Mouse (Mus musculus) E14TG2a.4 (cell line): ENCODE measurements around the gene Tcstv3.
"Not testable (repeated sequence)": the region's sequence is repeated elsewhere in the genome, so short reads cannot be mapped to it uniquely, and the experiment has no call there.

ENCODE experiments used
- H3K27me3 ChIP-seq: 2 replicates; pipeline ENCODE4 v1.6.1; 2014; ENCODE audit warnings: low read length, control low read depth; ENCODE audit not compliant: insufficient read depth
- H3K36me3 ChIP-seq: 2 replicates; pipeline ENCODE4 v1.6.1; 2014; ENCODE audit warnings: low read length, control low read depth; ENCODE audit not compliant: insufficient read depth
- H3K4me1 ChIP-seq: replicated peaks from 2 replicates; pipeline ENCODE4 v1.6.1; 2014; ENCODE audit warnings: low read depth, low read length, control low read depth
- H3K4me3 ChIP-seq: replicated peaks from 2 replicates; pipeline ENCODE4 v1.5.1; 2014; ENCODE audit warnings: mild to moderate bottlenecking, low read length
- H3K9me3 ChIP-seq: 2 replicates; pipeline ENCODE4 v1.6.1; 2014; ENCODE audit warnings: low read length, control low read depth
- CTCF ChIP-seq: conservative IDR thresholded peaks from 2 replicates; pipeline ENCODE4 v1.5.1; 2014; ENCODE audit warnings: low read length
- NANOG ChIP-seq: IDR thresholded peaks from 2 replicates; pipeline ENCODE4 v1.6.1; 2014; ENCODE audit warnings: borderline replicate concordance, low read length, mixed read lengths
- POU5F1 ChIP-seq: IDR thresholded peaks from 2 replicates; pipeline ENCODE4 v1.6.1; 2014; ENCODE audit warnings: low read length, borderline replicate concordance

Gene Tcstv3

DNA sequence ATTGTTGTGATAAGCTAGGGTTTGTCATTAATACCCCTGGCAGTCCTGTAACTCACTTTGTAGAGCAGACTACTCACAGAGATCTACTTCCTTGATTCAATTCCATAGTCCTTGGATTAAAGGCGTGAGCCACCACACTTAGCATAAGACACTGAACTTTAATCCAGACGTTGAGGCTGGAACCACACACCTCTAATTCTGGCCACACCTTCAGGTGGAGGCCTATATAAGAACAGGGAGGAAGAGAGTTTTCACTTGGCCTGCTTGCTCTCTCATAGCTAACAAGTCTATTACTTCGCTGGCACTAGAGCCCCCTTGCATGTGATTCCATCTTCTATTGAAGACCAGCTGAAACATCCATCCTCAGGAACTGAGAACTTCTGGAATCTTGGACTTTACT is at the start of gene Tcstv3:
Gene Tcstv3 (plus strand): TSS at position 301 of the 400 bp plus-strand sequence.
- H3K4me1 ChIP-seq, H3K4me3 ChIP-seq: not testable (repeated sequence)
- H3K9me3 ChIP-seq, result peaks cover 76% of the 10 kb centered on the region

DNA sequence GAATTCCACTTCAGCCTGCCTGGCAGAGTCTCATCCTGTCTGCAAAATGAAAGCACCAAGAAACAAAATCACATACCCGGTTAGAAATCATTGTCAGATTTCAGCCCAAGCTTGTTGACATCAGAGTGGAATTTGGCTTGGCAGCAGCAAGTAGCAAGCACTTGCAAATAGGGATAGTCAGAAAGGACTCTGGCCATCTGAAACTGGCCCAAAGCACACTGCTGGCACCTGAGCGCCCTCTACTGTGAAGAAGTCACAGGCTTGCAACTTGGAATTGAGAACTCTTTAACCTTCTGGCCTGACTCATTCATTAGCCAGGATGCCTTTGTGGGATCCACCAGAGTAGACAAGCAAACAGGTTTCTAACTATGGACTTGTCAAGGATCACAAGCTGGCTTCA is 38.8 kb upstream of the Tcstv3 start:
- not testable (repeated sequence) for H3K9me3 ChIP-seq, H3K4me1 ChIP-seq, H3K4me3 ChIP-seq, H3K36me3 ChIP-seq, H3K27me3 ChIP-seq

More for the DNA sequence above, at the start of gene Tcstv3:
- not testable (repeated sequence) for H3K36me3 ChIP-seq, H3K27me3 ChIP-seq

DNA sequence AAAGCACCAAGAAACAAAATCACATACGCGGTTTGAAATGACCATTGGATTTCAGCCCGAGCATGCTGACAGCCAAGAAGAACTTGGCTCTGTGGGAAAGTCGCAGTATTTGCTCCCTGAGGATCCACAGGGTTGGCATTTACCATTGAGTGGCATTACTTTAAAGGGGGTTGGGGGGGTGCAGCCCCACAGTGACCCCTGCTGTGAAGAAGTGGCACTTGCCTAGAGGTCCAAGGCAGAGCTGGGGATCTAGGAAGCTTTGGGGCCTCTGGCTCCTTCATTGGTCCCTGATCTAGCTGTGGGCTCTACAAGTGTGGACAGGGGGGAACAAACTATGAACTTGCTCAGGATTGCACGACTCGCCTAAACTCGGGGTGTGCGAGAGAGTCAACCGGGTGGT is 37.9 kb upstream of the Tcstv3 start:
- H3K27me3 ChIP-seq, result 0 out of 2 replicates have a peak, but pooled peaks cover 2% of the 10 kb centered on the region
- H3K36me3 ChIP-seq, result no peaks in the 10 kb centered on the region
- no peak overlapping the region for H3K4me3 ChIP-seq
- no peaks in the 10 kb centered on the region for H3K9me3 ChIP-seq
- TF ChIP-seq POU5F1, result no peak
- no peak for TF ChIP-seq CTCF
- TF ChIP-seq NANOG, result no peak
- no peaks in the 10 kb centered on the region for H3K4me1 ChIP-seq

DNA sequence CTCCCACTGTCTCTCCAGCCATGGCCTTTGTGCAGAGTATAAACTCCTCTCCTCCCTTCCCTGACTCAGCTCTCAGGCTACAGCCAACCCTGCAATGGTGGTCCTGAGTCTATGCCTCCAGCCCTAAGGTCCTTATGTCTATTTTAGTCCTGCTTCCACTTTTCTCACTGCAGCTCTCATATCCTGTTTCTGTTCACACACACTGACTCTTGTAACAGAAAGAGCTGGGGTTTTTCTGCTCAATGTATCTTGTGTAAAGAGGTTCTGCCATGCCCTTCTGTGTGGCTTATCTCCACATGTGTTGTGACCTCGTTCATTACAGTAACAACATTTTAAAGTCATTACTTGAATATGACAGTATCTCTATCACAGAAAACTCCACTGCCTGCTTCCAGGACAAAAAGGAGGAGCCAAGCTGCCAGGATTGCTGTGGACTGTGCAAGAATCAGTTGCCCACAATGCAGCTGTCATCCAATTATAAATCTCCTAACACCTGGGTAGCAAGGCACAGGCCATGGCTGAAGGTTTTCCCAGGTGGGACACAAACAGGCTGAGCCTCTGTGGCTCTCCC is 17.3 kb upstream of the Tcstv3 start:
- no peaks in the 10 kb centered on the region for H3K27me3 ChIP-seq
- H3K4me1 ChIP-seq, result no peaks in the 10 kb centered on the region
- no peak overlapping the region for H3K4me3 ChIP-seq
- H3K9me3 ChIP-seq, result no peaks in the 10 kb centered on the region
- no peaks in the 10 kb centered on the region for H3K36me3 ChIP-seq
- TF ChIP-seq CTCF, result no peak
- TF ChIP-seq POU5F1, result no peak
- no peak for TF ChIP-seq NANOG

DNA sequence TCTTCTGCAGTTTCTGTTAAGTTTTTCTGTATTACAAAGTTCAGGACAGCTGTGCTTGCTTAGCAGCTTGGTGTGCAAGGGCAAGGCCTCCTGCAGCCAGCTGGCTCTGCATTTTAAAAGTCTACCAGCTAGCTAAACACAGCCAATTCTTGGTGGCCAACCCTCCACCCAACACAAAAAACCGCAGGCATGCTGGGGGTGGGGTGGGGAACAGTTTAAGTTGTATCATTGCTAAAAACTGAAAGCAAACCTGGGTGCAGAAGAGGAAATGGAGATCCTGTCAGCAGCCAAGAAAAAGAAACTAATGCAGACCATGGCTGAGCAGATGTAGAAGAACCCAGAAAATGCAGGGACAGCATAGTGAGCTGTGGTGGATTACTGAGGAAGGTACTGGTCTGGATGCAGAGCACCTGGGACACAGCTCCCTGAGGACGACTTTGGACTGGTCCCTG is 16.7 kb upstream of the Tcstv3 start, which contains the start of gene BC147527:
Gene BC147527 (plus strand): TSS at position 402 of the 452 bp plus-strand sequence.
- no peaks in the 10 kb centered on the region for H3K36me3 ChIP-seq
- no peak within 1 kb of the TSS for H3K4me3 ChIP-seq
- no peaks in the 10 kb centered on the region for H3K4me1 ChIP-seq
- H3K27me3 ChIP-seq, result no peaks in the 10 kb centered on the region
- no peaks in the 10 kb centered on the region for H3K9me3 ChIP-seq
- no peak for TF ChIP-seq POU5F1

DNA sequence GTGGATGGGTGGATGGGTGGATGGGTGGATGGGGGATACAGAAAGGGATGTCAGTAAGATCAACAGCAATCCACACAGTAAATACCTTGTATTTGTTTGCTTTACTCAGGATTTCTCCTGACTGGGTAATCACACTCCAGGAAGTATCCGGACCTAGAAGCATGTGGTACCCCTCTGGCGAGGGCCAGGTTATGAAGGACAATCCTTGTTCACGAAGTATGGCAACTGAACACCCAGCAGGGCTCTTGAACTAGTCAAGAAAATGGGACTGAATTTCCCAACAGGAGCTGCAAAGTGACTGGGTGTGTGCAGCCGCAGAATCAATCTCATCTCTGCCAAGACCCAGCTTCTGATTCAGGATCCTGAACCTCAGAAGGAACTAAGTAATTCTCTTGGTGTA is 15.8 kb upstream of the Tcstv3 start:
- no peak overlapping the region for H3K4me3 ChIP-seq
- no peaks in the 10 kb centered on the region for H3K27me3 ChIP-seq
- H3K9me3 ChIP-seq, result no peaks in the 10 kb centered on the region
- no peaks in the 10 kb centered on the region for H3K4me1 ChIP-seq
- H3K36me3 ChIP-seq, result no peaks in the 10 kb centered on the region
- TF ChIP-seq NANOG (no peak), CTCF (no peak), POU5F1 (no peak)

DNA sequence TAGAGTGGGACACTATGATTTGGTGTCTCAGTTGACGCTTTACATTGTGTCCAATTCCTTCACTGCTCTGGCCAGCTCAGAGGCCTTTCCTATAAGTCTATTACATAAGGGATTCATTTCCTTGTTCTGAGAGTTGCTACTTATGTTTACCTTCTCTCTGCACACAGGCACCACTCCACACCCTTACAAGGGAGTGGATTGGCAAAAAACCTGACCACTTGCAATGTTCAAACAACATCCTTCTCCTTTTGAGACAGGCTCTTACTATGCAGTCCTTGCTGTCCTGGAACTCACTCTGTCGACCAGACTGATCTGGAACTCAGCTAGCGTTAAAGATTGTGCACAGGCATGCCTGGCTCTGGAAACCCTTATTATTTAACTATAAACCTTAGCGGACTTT is 5.9 kb upstream of the Tcstv3 start:
- Histone ChIP-seq H3K9me3 (peaks cover 44% of the 10 kb centered on the region), H3K27me3 (0 out of 2 replicates have a peak, but pooled peaks cover 3% of the 10 kb centered on the region), H3K4me3 (no peak overlapping the region), H3K36me3 (no peaks in the 10 kb centered on the region), H3K4me1 (no peaks in the 10 kb centered on the region)
- TF ChIP-seq POU5F1, result no peak
- TF ChIP-seq NANOG, result no peak
- TF ChIP-seq CTCF, result no peak

DNA sequence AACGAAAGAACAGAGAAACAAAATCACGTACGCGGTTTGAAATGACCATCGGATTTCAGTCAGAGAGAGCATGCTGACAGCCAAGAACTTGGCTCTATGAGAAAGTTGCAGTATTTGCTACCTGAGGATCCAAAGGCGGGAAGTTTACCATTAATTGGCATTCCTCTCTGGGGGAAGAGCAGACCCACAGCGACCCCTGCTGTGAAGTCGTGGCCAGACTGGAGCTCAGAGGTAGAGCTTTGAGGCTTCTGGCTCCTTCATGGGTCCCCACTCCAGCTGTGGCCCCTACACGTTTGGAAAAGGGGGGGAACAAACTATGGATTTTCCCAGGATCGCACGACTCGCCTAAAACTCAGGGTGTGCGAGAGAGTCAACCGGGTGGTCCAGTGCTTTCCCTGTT is 3.1 kb upstream of the Tcstv3 start:
- H3K9me3 ChIP-seq, result peaks cover 54% of the 10 kb centered on the region
- no peak for TF ChIP-seq NANOG
- no peak for TF ChIP-seq POU5F1
- TF ChIP-seq CTCF, result no peak
- H3K36me3 ChIP-seq, result no peaks in the 10 kb centered on the region

DNA sequence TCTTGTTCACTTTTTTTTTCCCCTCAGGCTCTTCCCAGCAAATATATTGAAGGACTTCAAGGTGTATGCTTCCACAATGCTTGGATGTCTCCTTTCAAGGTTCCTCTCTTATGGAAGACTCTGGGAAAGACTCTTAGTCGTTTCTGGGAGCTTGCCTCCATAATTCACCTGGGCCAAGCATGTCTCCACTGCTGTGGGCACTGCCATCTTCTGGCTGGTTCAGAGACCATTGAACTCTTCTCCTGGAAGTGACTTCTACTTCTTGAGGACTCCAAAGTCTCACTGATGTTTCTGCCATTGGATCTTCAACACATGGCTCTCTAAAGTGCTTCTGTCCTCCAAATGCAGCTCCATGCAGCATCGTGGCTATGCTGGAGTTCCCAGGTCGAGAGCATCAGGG is 3.5 kb downstream of the Tcstv3 start:
- no peaks in the 10 kb centered on the region for H3K4me1 ChIP-seq
- H3K36me3 ChIP-seq, result no peaks in the 10 kb centered on the region
- H3K4me3 ChIP-seq, result peak overlapping the region; percentile 37; the same call in 1 of the 2 replicates
- TF ChIP-seq POU5F1 (no peak), NANOG (no peak), CTCF (no peak)
- H3K9me3 ChIP-seq, result peaks cover 42% of the 10 kb centered on the region
- H3K27me3 ChIP-seq, result no peaks in the 10 kb centered on the region

More for the DNA sequence above, 3.1 kb upstream of the Tcstv3 start:
- Histone ChIP-seq H3K4me1 (no peaks in the 10 kb centered on the region), H3K27me3 (0 out of 2 replicates have a peak, but pooled peaks cover 3% of the 10 kb centered on the region), H3K4me3 (no peak overlapping the region)
